Mouse (Mus musculus) erythroblast, embryonic 14.5 days (primary cell): ENCODE measurements around the gene Dnajb13.

ENCODE experiments used
- GATA1 ChIP-seq: IDR thresholded peaks from 2 replicates; pipeline ENCODE4 v1.6.1; 2012; ENCODE audit warnings: low read length, inconsistent platforms, mixed read lengths
- TAL1 ChIP-seq: IDR thresholded peaks from 3 replicates; pipeline ENCODE4 v1.6.1; 2012; ENCODE audit warnings: low read length, inconsistent platforms, mixed read lengths

DNA sequence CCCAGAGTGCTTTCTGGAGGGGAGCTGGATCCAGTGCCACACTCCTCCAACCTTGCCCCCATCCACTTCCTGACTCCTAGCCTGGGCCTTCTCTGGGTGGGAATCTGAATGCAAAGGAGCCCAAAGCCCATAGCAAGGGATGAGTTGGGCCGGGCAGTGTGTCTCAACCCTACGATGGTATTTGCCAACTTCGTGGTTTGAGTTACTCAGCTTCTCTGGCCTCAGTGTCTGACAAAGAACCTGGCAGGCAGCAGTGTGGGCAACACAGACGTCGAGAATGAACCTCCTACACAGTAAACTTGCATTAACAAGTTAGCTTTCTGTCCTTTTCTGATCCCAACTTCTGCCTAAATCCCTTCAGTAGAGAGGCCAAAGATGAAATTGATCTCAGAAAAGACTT is 30.3 kb downstream of the Dnajb13 start:
- TF ChIP-seq TAL1 (no peak), GATA1 (no peak)
